Mouse (Mus musculus): ENCODE data around the gene Tollip. TPM values are rescaled to one million over a fixed set of nuclear protein-coding genes. Genes with fewer than 3 reads are reported as not detected.

Tollip gene
- polyA plus RNA-seq (2014; fragmentation: Illumina TruSeq; extraction: RNeasy Lipid Tissue Mini Kit (QIAGEN cat#74804)): 38.5 TPM

GRCm38 (mm10) chr7:141918407-141918806 is at the start of gene Tollip:
TSS of gene Tollip (minus strand) at chr7:141918507.

GRCm38 (mm10) chr7:141948906-141949798 is 30.8 kb upstream of the Tollip start, which contains the start of gene Brsk2:
TSS of gene Brsk2 (plus strand) at chr7:141949751.

GRCm38 (mm10) chr7:141838779-141839178 is 79.5 kb downstream of the Tollip start, which contains the start of gene Muc5b:
TSS of gene Muc5b (plus strand) at chr7:141839070.

Other genes starting within 250 kb of the Tollip start
- gene Muc2, start 228.2 kb downstream of the Tollip start, polyA plus RNA-seq (2014; fragmentation: Illumina TruSeq; extraction: RNeasy Lipid Tissue Mini Kit (QIAGEN cat#74804)): not detected
- 0.09 TPM for gene Muc5ac, start 129.5 kb downstream of the Tollip start, polyA plus RNA-seq (2014; fragmentation: Illumina TruSeq; extraction: RNeasy Lipid Tissue Mini Kit (QIAGEN cat#74804))
- 0.17 TPM for gene Muc5b, start 79.4 kb downstream of the Tollip start, polyA plus RNA-seq (2014; fragmentation: Illumina TruSeq; extraction: RNeasy Lipid Tissue Mini Kit (QIAGEN cat#74804))
- gene Brsk2, start 31.2 kb upstream of the Tollip start, polyA plus RNA-seq (2014; fragmentation: Illumina TruSeq; extraction: RNeasy Lipid Tissue Mini Kit (QIAGEN cat#74804)): 0.17 TPM
- gene Mob2, start 142.6 kb upstream of the Tollip start, polyA plus RNA-seq (2014; fragmentation: Illumina TruSeq; extraction: RNeasy Lipid Tissue Mini Kit (QIAGEN cat#74804)): 10.5 TPM
- gene Dusp8, start 177.3 kb upstream of the Tollip start, polyA plus RNA-seq (2014; fragmentation: Illumina TruSeq; extraction: RNeasy Lipid Tissue Mini Kit (QIAGEN cat#74804)): 0.43 TPM
- not detected for gene Gm45618, start 202.2 kb upstream of the Tollip start, polyA plus RNA-seq (2014; fragmentation: Illumina TruSeq; extraction: RNeasy Lipid Tissue Mini Kit (QIAGEN cat#74804))
- not detected for gene Gm39115, start 217.5 kb upstream of the Tollip start, polyA plus RNA-seq (2014; fragmentation: Illumina TruSeq; extraction: RNeasy Lipid Tissue Mini Kit (QIAGEN cat#74804))
- gene Gm45337, start 226.1 kb upstream of the Tollip start, polyA plus RNA-seq (2014; fragmentation: Illumina TruSeq; extraction: RNeasy Lipid Tissue Mini Kit (QIAGEN cat#74804)): not detected
- gene Gm29735, start 238.6 kb upstream of the Tollip start, polyA plus RNA-seq (2014; fragmentation: Illumina TruSeq; extraction: RNeasy Lipid Tissue Mini Kit (QIAGEN cat#74804)): not detected
- not detected for gene Gm4553, start 247.2 kb upstream of the Tollip start, polyA plus RNA-seq (2014; fragmentation: Illumina TruSeq; extraction: RNeasy Lipid Tissue Mini Kit (QIAGEN cat#74804))